Mouse (Mus musculus) forebrain, embryonic 13.5 days (tissue): ENCODE results near the gene Ifna15. TPM values are rescaled to one million over a fixed set of nuclear protein-coding genes. Genes with fewer than 3 reads are reported as not detected.

Source experiments
- polyA plus RNA-seq: library from polyadenylated mRNA; unstranded; fragments of >200 nt; fragmentation: Nextera tagmentation; extraction: Ambion mirVana; gene quantifications from 2 replicates; pipeline ENCODE4 v1.2.1, GENCODE M21; 2015

Gene Ifna15
- polyA plus RNA-seq, 1 experiment from 2014 or later = not detected

Other genes starting within 250 kb of the Ifna15 start
- 1.9 and 2.0 TPM in 2 replicates for gene Hacd4, start 119.3 kb downstream of the Ifna15 start, polyA plus RNA-seq
- gene Ifnb1, start 35.5 kb downstream of the Ifna15 start, polyA plus RNA-seq = not detected in 2 replicates
- gene Ifna14, start 13.6 kb upstream of the Ifna15 start, polyA plus RNA-seq = not detected in 2 replicates
- not detected in 2 replicates for gene Ifna9, start 34.1 kb upstream of the Ifna15 start, polyA plus RNA-seq
- gene Ifna12, start 45.1 kb upstream of the Ifna15 start, polyA plus RNA-seq = not detected in 2 replicates
- not detected in 2 replicates for gene C87499, start 76.2 kb upstream of the Ifna15 start, polyA plus RNA-seq
- gene Ifna13, start 86.2 kb upstream of the Ifna15 start, polyA plus RNA-seq = not detected in 2 replicates
- gene Ifna16, start 118.7 kb upstream of the Ifna15 start, polyA plus RNA-seq = not detected in 2 replicates
- gene Ifna2, start 125.7 kb upstream of the Ifna15 start, polyA plus RNA-seq = not detected in 2 replicates
- gene Ifnab, start 133.1 kb upstream of the Ifna15 start, polyA plus RNA-seq = not detected in 2 replicates
- gene Gm26566, start 163.6 kb upstream of the Ifna15 start, polyA plus RNA-seq = 1.1 and 2.1 TPM in 2 replicates
- 120 and 125 TPM in 2 replicates for gene Klhl9, start 164.2 kb upstream of the Ifna15 start, polyA plus RNA-seq
- gene Gm13271, start 196.6 kb upstream of the Ifna15 start, polyA plus RNA-seq = not detected in 2 replicates
- gene Gm13283, start 201.9 kb upstream of the Ifna15 start, polyA plus RNA-seq = 0.17 TPM in 1 of 2 replicates, not detected in the other
- gene Gm13290, start 215.6 kb upstream of the Ifna15 start, polyA plus RNA-seq = not detected in 2 replicates
- not detected in 2 replicates for gene Gm13289, start 218.7 kb upstream of the Ifna15 start, polyA plus RNA-seq
- not detected in 2 replicates for gene Gm13272, start 221.6 kb upstream of the Ifna15 start, polyA plus RNA-seq
- 0.18 TPM in 1 of 2 replicates, not detected in the other for gene Ifnz, start 223.9 kb upstream of the Ifna15 start, polyA plus RNA-seq
- not detected in 2 replicates for gene Gm13276, start 227.5 kb upstream of the Ifna15 start, polyA plus RNA-seq
- gene Gm13277, start 230.4 kb upstream of the Ifna15 start, polyA plus RNA-seq = not detected in 2 replicates
- gene Gm13278, start 233.3 kb upstream of the Ifna15 start, polyA plus RNA-seq = not detected in 2 replicates
- not detected in 2 replicates for gene Gm13275, start 236.2 kb upstream of the Ifna15 start, polyA plus RNA-seq
- not detected in 2 replicates for gene Gm13279, start 239.2 kb upstream of the Ifna15 start, polyA plus RNA-seq
- 0.43 TPM in 1 of 2 replicates, not detected in the other for gene Gm13285, start 241.4 kb upstream of the Ifna15 start, polyA plus RNA-seq
- not detected in 2 replicates for gene Gm13287, start 245.0 kb upstream of the Ifna15 start, polyA plus RNA-seq
- gene Gm13288, start 247.3 kb upstream of the Ifna15 start, polyA plus RNA-seq = not detected in 2 replicates